Mouse (Mus musculus) hindbrain, postnatal 0 days (tissue): ENCODE data around the gene Ptpre. TPM values are rescaled to one million over a fixed set of nuclear protein-coding genes. Genes with fewer than 3 reads are reported as not detected.

ENCODE experiments used
- ATAC-seq: fragments of 200-750 bp; cut with Nextera tagmentation; 2 replicates; pipeline ENCODE4 v1.8.0; 2017; ENCODE audit warnings: mild to moderate bottlenecking, moderate TSS enrichment, moderate library complexity
- DNase-seq: peaks from one replicate; pipeline ENCODE4 v3.0.0-alpha.2; 2015; ENCODE audit warnings: low spot score
- H3K27ac ChIP-seq: fragments of 300-500 bp; sonication (generic); 2 replicates; pipeline ENCODE4 v1.5.1; 2014; ENCODE audit warnings: mild to moderate bottlenecking
- H3K27me3 ChIP-seq: fragments of 300-500 bp; sonication (generic); 2 replicates; pipeline ENCODE4 v1.6.1; 2014; ENCODE audit warnings: low read length, mixed read lengths; ENCODE audit not compliant: insufficient read depth
- H3K36me3 ChIP-seq: fragments of 300-500 bp; sonication (generic); 2 replicates; pipeline ENCODE4 v1.6.1; 2014; ENCODE audit warnings: low read length, mixed read lengths; ENCODE audit not compliant: insufficient read depth
- H3K4me1 ChIP-seq: fragments of 300-500 bp; sonication (generic); 2 replicates; pipeline ENCODE4 v1.6.1; 2014; ENCODE audit warnings: antibody characterized with exemption, low read length, mixed read lengths; ENCODE audit not compliant: insufficient read depth
- H3K4me2 ChIP-seq: fragments of 300-500 bp; sonication (generic); 2 replicates; pipeline ENCODE4 v1.6.1; 2014; ENCODE audit warnings: low read depth, mild to moderate bottlenecking, low read length, moderate library complexity, mixed read lengths
- H3K4me3 ChIP-seq: fragments of 300-500 bp; sonication (generic); 2 replicates; pipeline ENCODE4 v1.5.1; 2014; ENCODE audit warnings: low read length
- H3K9ac ChIP-seq: fragments of 300-500 bp; sonication (generic); replicated peaks from 2 replicates; pipeline ENCODE4 v1.6.1; 2014; ENCODE audit warnings: mild to moderate bottlenecking, low read length, moderate library complexity, mixed read lengths
- H3K9me3 ChIP-seq: fragments of 300-500 bp; sonication (generic); 2 replicates; pipeline ENCODE4 v1.6.1; 2016; ENCODE audit warnings: low read length, mixed read lengths
- CTCF ChIP-seq: IDR thresholded peaks from 2 replicates; pipeline ENCODE4 v1.5.1; 2016; ENCODE audit warnings: antibody characterized with exemption, control low read depth, low read depth
- WGBS: fragments of 180-500 bp; shearing (Covaris S2); extraction: QIAGEN DNeasy Blood & Tissue Kit; methylation state at CpG from one replicate; pipeline ENCODE4 v1.1.7; 2014; 5-methylcytosine and 5-hydroxymethylcytosine counted together
- microRNA counts: library from miRNA; unstranded; fragments of <30 nt; microRNA quantifications from one replicate; lab custom pipeline; 2015
- microRNA-seq, 2 experiments: library from miRNA; unstranded; fragments of <30 nt; microRNA quantifications; one replicate each; pipeline ENCODE4; 2016
- polyA plus RNA-seq: library from polyadenylated mRNA; unstranded; fragments of >200 nt; fragmentation: Nextera tagmentation; extraction: Ambion mirVana; gene quantifications from 2 replicates; pipeline ENCODE4 v1.2.1, GENCODE M21; 2015
- total RNA-seq: library from RNA; depleted of rRNA; stranded (reverse); fragments of >200 nt; gene quantifications from 2 replicates; pipeline ENCODE4 v1.2.3, GENCODE M21; 2014; rRNA removed

The Ptpre gene
- total and polyA plus RNA-seq, 2 experiments from 2014 or later = 8.2 to 12.4 TPM

- ATAC-seq = peak; percentile 45; the same call in 1 of the 2 replicates
- Histone ChIP-seq H3K9ac (no peak overlapping the region), H3K4me1 (no peaks in the 10 kb centered on the region), H3K36me3 (no peaks in the 10 kb centered on the region), H3K27ac (no peak overlapping the region; the same call in 1 of the 2 replicates), H3K27me3 (no peaks in the 10 kb centered on the region), H3K9me3 (no peaks in the 10 kb centered on the region), H3K4me2 (no peak overlapping the region), H3K4me3 (no peak overlapping the region)
- WGBS = 49% methylated on average over 6 of the region's 6 CpGs
- DNase-seq = peak; percentile 62
- TF ChIP-seq CTCF = no peak
Observed at GRCm38 (mm10) chr7:135723672-135724341, 186.5 kb downstream of the Ptpre start.

GRCm38 (mm10) chr7:135726707-135727106 is 189.4 kb downstream of the Ptpre start:
- Histone ChIP-seq H3K4me2 (no peak overlapping the region), H3K4me1 (no peaks in the 10 kb centered on the region), H3K27me3 (no peaks in the 10 kb centered on the region), H3K36me3 (no peaks in the 10 kb centered on the region), H3K4me3 (no peak overlapping the region), H3K9ac (no peak overlapping the region), H3K27ac (no peak overlapping the region), H3K9me3 (no peaks in the 10 kb centered on the region)
- 71% methylated on average over 1 of the region's 1 CpGs for WGBS
- TF ChIP-seq CTCF = no peak
- no peak for ATAC-seq
- no peak for DNase-seq

- H3K4me3 ChIP-seq = no peak overlapping the region
- ATAC-seq (no peak), DNase-seq (no peak)
- H3K27ac ChIP-seq = no peak overlapping the region
- no peaks in the 10 kb centered on the region for H3K36me3 ChIP-seq
- WGBS = 91% methylated on average over 12 of the region's 12 CpGs
- H3K4me2 ChIP-seq = no peak overlapping the region
- H3K27me3 ChIP-seq = no peaks in the 10 kb centered on the region
- no peak for TF ChIP-seq CTCF
- H3K9me3 ChIP-seq = no peaks in the 10 kb centered on the region
- no peaks in the 10 kb centered on the region for H3K4me1 ChIP-seq
- no peak overlapping the region for H3K9ac ChIP-seq
Observed at GRCm38 (mm10) chr7:135728038-135728437, 190.8 kb downstream of the Ptpre start.

- H3K4me2 ChIP-seq = no peak overlapping the region
- H3K4me1 ChIP-seq = no peaks in the 10 kb centered on the region
- no peaks in the 10 kb centered on the region for H3K36me3 ChIP-seq
- no peak overlapping the region for H3K4me3 ChIP-seq
- DNase-seq = no peak
- H3K9ac ChIP-seq = no peak overlapping the region
- no peak overlapping the region for H3K27ac ChIP-seq
- TF ChIP-seq CTCF = no peak
- no peaks in the 10 kb centered on the region for H3K9me3 ChIP-seq
- 93% methylated on average over 5 of the region's 5 CpGs for WGBS
- H3K27me3 ChIP-seq = no peaks in the 10 kb centered on the region
- no peak for ATAC-seq
Observed at GRCm38 (mm10) chr7:135734379-135734778, 197.1 kb downstream of the Ptpre start.

GRCm38 (mm10) chr7:135734911-135735646 is 197.8 kb downstream of the Ptpre start:
- no peak overlapping the region for H3K9ac ChIP-seq
- ATAC-seq = no peak
- DNase-seq = no peak
- H3K4me1 ChIP-seq = no peaks in the 10 kb centered on the region
- TF ChIP-seq CTCF = no peak
- WGBS = 83% methylated on average over 9 of the region's 9 CpGs
- no peaks in the 10 kb centered on the region for H3K9me3 ChIP-seq
- H3K4me3 ChIP-seq = no peak overlapping the region
- no peaks in the 10 kb centered on the region for H3K36me3 ChIP-seq
- H3K27ac ChIP-seq = no peak overlapping the region
- no peaks in the 10 kb centered on the region for H3K27me3 ChIP-seq
- H3K4me2 ChIP-seq = peak overlapping the region; percentile 52

MicroRNAs encoded within 50 kb of the gene (microRNA counts, 519-probe panel; counts per million panel counts)
- microRNA mmu-miR-1962 (lab: Ali Mortazavi, UCI) = not detected

Small RNA genes within 50 kb of the gene (microRNA-seq; reads per million reads assigned to microRNA genes)
- gene Mir1962 = 0 reads per million in 2 experiments

Other genes starting within 250 kb of the Ptpre start
- gene Foxi2, start 127.2 kb upstream of the Ptpre start, total RNA-seq = 0.21 TPM in 1 of 2 replicates, not detected in the other
- 0.06 TPM in 1 of 2 replicates, not detected in the other for gene Foxi2, start 127.2 kb upstream of the Ptpre start, polyA plus RNA-seq
- gene Clrn3, start 8.8 kb upstream of the Ptpre start, total RNA-seq = not detected in 2 replicates
- gene Clrn3, start 8.8 kb upstream of the Ptpre start, polyA plus RNA-seq = not detected in 2 replicates
- gene Mki67, start 178.9 kb downstream of the Ptpre start, total RNA-seq = 17.5 and 29.4 TPM in 2 replicates
- gene Mki67, start 178.9 kb downstream of the Ptpre start, polyA plus RNA-seq = 10.6 and 10.8 TPM in 2 replicates